Mouse (Mus musculus): ENCODE data around the gene Ptn. TPM values are rescaled to one million over a fixed set of nuclear protein-coding genes. Genes with fewer than 3 reads are reported as not detected.
"Not testable (repeated sequence)": the region's sequence is repeated elsewhere in the genome, so short reads cannot be mapped to it uniquely, and the experiment has no call there.

Gene Ptn
- polyA plus RNA-seq, 1 experiment from 2014 or later = 174 TPM

DNA sequence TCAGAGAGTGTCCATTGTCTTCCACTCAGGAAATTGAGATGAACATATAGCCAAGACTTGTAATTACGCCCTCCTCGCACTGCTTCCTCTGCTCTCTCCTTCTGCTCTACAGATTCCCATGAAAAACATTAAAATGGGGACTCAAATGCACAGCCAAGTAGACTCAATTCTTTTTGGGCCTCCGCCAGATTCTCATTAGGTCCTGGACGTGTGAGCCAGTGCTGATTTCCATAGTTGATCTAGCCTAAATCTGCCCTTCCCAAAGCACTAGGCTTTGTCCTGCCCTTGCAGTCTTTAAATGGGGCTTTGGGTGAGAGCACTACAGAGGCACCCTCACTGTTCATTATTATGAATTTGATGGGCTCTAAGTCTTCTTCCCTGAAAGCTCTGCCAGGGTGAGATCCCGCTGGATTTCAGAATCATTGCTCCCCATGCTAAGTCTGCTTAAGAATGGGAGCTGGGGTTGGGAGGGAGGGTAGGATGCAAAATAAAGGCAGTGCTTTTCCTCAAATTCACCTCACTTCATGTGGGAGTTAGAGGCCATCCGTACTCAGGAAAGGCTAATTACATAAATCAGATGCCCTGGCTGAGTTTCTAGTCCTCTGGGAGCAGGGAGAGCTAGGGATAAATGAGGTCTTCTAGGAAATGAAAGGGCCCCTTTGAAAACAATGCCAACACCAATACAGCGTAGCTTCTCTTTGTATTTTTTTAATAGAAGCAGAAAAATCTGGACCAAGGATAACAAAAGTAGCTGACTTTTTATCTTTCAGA lies 32.3 kb downstream of the Ptn start:
- DNase-seq (ENCODE audit: low spot score) = no peak
- Histone ChIP-seq H3K36me3 (peaks cover 17% of the 10 kb centered on the region; the same call in 1 of the 2 replicates), H3K27ac (replicated peaks) (0 out of 2 replicates have a peak overlapping the region, but pooled peaks have one; percentile 33), H3K9me3 (replicated peaks) (no peaks in the 10 kb centered on the region), H3K4me3 (no peak overlapping the region), H3K4me1 (peaks cover 74% of the 10 kb centered on the region), H3K27me3 (ENCODE audit: low read depth, poor library complexity, severe bottlenecking) (peaks cover 92% of the 10 kb centered on the region)
- WGBS = 44% methylated on average over 7 of the region's 7 CpGs

DNA sequence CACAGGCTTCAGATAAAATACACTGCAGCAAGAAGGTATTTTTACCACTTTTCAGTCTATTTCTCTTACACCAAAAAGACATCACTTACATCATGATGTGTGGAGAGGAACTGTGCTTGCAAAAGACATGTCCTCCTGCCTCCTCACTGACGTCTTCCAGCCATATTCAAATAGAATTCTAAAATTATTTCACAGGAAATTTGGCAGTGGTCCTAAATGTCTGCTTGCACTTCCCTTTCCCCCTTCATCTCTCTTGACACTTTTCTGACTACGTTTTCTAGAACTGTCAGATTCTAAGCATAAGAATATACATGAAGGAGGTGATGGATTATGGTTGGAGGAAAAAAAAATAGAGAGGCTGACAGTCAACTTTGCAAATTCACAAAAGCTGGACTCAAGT lies 33.0 kb downstream of the Ptn start:
- peaks cover 69% of the 10 kb centered on the region for H3K4me1 ChIP-seq
- no peak overlapping the region for H3K27ac ChIP-seq (replicated peaks)
- 58% methylated on average over 2 of the region's 2 CpGs for WGBS
- DNase-seq (ENCODE audit: low spot score) = no peak
- H3K36me3 ChIP-seq = peaks cover 18% of the 10 kb centered on the region
- no peak overlapping the region for H3K4me3 ChIP-seq
- no peaks in the 10 kb centered on the region for H3K9me3 ChIP-seq (replicated peaks)
- peaks cover 92% of the 10 kb centered on the region for H3K27me3 ChIP-seq (ENCODE audit: low read depth, poor library complexity, severe bottlenecking)

DNA sequence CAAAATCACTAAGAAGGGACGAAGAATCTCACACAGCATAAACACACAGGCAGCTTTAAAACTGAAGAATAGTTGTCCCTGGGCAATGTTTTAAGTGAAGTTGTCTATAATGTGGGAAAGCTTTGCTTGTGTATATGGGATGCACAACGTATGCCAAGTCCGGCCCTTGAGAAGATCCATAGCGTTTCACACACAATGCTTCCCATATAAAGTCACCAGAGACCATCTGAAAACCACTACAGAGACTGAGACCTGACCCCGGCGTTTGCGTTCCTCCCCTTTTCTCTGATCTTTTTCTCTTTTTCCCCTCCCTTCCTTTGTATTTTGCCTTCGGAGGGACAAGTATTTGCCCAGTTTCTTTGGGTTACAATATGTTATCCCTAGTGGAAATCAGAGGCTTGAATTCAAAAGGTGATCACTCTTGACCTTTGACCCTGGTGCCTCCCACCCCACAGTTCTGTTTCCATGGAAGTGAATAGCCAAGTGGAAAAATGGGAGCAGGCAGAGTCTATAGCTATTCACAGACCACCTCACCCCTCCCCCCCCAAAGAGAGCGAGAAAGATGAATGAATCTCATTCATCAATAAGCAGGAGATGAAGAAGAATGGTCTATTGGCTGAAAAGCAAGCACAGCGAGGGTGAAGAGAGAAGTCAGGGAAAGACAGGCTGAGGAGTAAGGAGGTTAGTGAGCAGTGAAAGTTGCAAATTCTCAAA lies 34.2 kb downstream of the Ptn start:
- H3K27me3 ChIP-seq (ENCODE audit: low read depth, poor library complexity, severe bottlenecking) = peaks cover 92% of the 10 kb centered on the region
- peak; percentile 89 for DNase-seq (ENCODE audit: low spot score)
- H3K9me3 ChIP-seq (replicated peaks) = no peaks in the 10 kb centered on the region
- H3K4me3 ChIP-seq = peak overlapping the region; percentile 24; the same call in 1 of the 2 replicates
- no peak overlapping the region for H3K27ac ChIP-seq (replicated peaks)
- peaks cover 21% of the 10 kb centered on the region for H3K36me3 ChIP-seq
- H3K4me1 ChIP-seq = peaks cover 79% of the 10 kb centered on the region
- 22% methylated on average over 10 of the region's 10 CpGs for WGBS

DNA sequence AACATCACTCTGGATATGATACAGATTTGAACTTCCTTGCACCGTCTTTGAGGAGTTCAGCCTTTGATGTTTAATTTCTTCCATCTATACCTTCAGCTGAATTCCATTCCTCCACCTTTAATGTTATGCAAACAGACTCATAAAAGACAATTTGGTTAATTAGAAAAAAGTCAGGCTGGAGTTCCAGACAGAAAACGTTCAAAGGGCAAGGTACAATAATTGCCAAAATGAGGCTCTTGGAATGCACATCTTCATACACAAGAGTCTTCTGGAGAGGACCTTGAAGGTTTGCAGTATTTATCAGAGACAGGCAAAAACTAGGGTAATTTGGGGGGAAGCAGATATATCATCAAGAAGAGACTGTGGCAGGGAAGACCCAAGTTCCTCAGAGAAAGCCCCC lies 37.5 kb downstream of the Ptn start:
- WGBS = 87% methylated on average over 2 of the region's 2 CpGs
- H3K36me3 ChIP-seq = peaks cover 25% of the 10 kb centered on the region

DNA sequence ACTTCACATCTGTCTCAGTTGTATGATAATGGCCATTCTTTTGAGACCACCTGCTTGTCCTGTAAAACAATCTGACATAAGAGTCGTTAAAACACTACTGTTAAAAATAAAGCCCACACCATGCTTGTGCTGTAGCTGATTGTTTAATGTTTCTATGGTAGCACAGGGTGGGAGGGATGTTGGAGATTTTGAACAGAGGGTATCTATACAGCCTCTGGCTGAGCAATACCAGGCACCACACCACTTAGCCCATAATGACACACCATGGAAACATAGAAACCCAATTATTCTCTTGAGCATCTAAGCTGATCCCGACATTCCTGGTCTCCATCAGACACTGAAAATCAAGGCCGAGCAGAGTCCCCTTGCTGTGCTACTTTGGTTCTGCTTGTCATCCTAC lies 41.0 kb downstream of the Ptn start:
- no peaks in the 10 kb centered on the region for H3K9me3 ChIP-seq (replicated peaks)
- peaks cover 93% of the 10 kb centered on the region for H3K27me3 ChIP-seq (ENCODE audit: low read depth, poor library complexity, severe bottlenecking)
- H3K27ac ChIP-seq (replicated peaks) = no peak overlapping the region
- no peak for DNase-seq (ENCODE audit: low spot score)
- peaks cover 22% of the 10 kb centered on the region for H3K4me1 ChIP-seq
- H3K36me3 ChIP-seq = peaks cover 44% of the 10 kb centered on the region
- WGBS = 84% methylated on average over 3 of the region's 3 CpGs
- H3K4me3 ChIP-seq = no peak overlapping the region

More for the DNA sequence above, 37.5 kb downstream of the Ptn start:
- H3K27me3 ChIP-seq (ENCODE audit: low read depth, poor library complexity, severe bottlenecking) = peaks cover 92% of the 10 kb centered on the region
- no peaks in the 10 kb centered on the region for H3K9me3 ChIP-seq (replicated peaks)
- no peak overlapping the region for H3K4me3 ChIP-seq
- H3K27ac ChIP-seq (replicated peaks) = no peak overlapping the region
- peaks cover 57% of the 10 kb centered on the region for H3K4me1 ChIP-seq
- DNase-seq (ENCODE audit: low spot score) = no peak

DNA sequence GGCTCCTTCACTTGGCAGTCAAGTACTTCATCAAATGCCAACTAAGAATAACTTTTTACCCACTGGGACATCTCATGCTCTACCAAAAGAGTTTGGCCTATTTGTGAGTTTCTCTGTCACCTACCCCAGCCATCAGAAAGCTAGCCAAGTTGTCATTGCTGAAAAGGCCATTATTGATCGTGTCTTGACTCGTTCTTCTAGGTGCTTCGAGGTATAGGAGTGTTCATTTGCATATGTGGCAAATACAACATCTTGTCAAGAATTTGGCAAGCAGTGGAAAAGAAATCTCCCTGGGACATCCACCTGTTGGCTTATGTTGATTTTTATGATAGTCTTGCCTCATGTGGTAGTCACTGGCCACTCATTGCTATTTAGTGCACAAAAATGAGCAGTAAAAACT lies 43.1 kb downstream of the Ptn start:
- DNase-seq (ENCODE audit: low spot score) = no peak
- H3K4me1 ChIP-seq = peaks cover 11% of the 10 kb centered on the region; the same call in 1 of the 2 replicates
- no peak overlapping the region for H3K27ac ChIP-seq (replicated peaks)
- 97% methylated on average over 3 of the region's 3 CpGs for WGBS
- no peaks in the 10 kb centered on the region for H3K9me3 ChIP-seq (replicated peaks)
- no peak overlapping the region for H3K4me3 ChIP-seq
- peaks cover 72% of the 10 kb centered on the region for H3K27me3 ChIP-seq (ENCODE audit: low read depth, poor library complexity, severe bottlenecking)
- H3K36me3 ChIP-seq = peaks cover 35% of the 10 kb centered on the region

DNA sequence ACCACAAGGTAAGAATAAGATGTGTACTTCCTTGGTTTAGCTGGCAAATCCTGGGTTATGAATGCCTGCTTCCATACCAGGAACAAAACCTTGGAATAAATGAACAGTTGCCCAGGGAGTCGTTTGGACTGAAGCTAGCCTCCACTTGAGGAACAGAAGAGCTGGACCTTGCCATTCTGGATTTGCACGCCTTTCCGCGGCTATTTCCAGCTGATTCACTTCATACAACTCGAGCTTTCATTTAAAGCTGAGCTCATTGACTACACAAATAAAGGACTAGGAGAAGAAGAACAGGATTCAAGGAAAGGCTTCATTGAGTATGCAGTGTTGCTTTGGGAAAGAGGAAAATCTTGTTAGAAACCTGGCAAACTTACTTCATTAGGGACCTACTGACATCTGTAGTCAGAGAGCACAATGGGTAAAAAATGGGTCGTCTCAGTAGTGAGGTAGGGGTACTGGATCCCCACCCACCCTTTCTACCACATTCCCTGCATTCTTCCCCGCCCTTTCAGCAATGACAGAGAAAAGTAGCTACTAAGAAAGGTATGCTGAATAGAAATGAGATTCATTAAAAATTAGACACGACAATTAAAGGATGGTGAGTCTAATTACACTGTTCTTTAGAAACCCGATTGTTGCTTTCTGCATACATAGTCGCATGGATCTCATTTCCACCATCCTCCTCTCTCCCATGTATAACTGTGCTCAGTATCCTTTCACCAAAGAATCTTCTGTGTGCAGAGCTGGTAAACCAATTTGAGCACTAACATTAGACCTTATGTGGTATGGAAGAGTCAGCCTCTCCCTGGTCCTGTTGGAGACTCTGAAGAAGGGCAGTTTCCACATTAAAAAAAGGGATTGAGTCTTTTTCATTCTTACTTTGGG lies 54.8 kb downstream of the Ptn start:
- no peaks in the 10 kb centered on the region for H3K27me3 ChIP-seq (ENCODE audit: low read depth, poor library complexity, severe bottlenecking)
- H3K36me3 ChIP-seq = peaks cover 6% of the 10 kb centered on the region
- no peaks in the 10 kb centered on the region for H3K9me3 ChIP-seq (replicated peaks)
- WGBS = 71% methylated on average over 10 of the region's 10 CpGs
- H3K4me3 ChIP-seq = no peak overlapping the region
- no peak overlapping the region for H3K27ac ChIP-seq (replicated peaks)
- H3K4me1 ChIP-seq = peaks cover 9% of the 10 kb centered on the region
- DNase-seq (ENCODE audit: low spot score) = no peak

DNA sequence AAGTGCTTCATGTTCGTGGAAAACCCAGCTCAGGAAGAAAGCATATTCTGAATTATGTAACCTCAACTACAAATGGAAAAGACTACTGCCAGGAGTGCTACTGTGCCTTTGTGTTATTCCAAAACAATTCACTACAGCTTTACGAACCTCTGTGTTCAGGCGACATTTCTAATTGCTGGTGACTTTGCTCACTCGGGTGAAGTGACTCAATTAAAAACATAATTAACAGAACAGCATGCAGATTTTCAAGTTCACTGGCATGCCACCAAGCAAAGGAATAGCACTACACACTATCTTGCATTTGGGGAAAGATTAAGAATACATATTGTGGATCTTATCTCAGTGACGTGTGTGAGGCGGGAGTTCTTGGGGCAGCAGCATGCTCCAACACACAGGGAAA lies 57.1 kb downstream of the Ptn start:
- H3K36me3 ChIP-seq = peaks cover 11% of the 10 kb centered on the region
- no peaks in the 10 kb centered on the region for H3K9me3 ChIP-seq (replicated peaks)
- H3K27me3 ChIP-seq (ENCODE audit: low read depth, poor library complexity, severe bottlenecking) = no peaks in the 10 kb centered on the region
- H3K4me3 ChIP-seq = no peak overlapping the region
- H3K27ac ChIP-seq (replicated peaks) = no peak overlapping the region
- WGBS = 90% methylated on average over 6 of the region's 6 CpGs
- no peak for DNase-seq (ENCODE audit: low spot score)
- H3K4me1 ChIP-seq = peaks cover 9% of the 10 kb centered on the region

DNA sequence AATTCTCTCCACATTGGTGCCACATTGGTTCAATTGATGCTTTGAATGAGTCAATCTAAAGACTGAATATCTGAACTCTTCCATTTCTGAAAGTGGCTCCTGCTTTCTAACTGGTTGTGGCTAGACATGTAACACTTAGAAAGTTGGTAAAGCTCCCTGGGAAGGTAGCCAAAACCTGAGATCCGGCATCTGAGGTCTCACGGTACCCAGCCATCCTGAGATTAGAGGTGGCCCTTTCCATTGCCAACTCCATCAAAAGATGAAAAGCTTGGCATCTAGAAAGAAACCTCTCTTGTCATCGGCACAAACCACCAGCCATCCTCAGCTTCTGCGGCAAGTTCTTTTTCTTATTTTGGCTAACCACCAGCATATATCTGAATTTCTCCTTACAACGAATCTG lies 70.2 kb downstream of the Ptn start:
- H3K4me3 ChIP-seq = no peak overlapping the region
- 93% methylated on average over 5 of the region's 5 CpGs for WGBS
- peaks cover 85% of the 10 kb centered on the region for H3K36me3 ChIP-seq
- H3K4me1 ChIP-seq = no peaks in the 10 kb centered on the region
- no peaks in the 10 kb centered on the region for H3K27me3 ChIP-seq (ENCODE audit: low read depth, poor library complexity, severe bottlenecking)
- DNase-seq (ENCODE audit: low spot score) = no peak
- H3K27ac ChIP-seq (replicated peaks) = no peak overlapping the region
- H3K9me3 ChIP-seq (replicated peaks) = no peaks in the 10 kb centered on the region

DNA sequence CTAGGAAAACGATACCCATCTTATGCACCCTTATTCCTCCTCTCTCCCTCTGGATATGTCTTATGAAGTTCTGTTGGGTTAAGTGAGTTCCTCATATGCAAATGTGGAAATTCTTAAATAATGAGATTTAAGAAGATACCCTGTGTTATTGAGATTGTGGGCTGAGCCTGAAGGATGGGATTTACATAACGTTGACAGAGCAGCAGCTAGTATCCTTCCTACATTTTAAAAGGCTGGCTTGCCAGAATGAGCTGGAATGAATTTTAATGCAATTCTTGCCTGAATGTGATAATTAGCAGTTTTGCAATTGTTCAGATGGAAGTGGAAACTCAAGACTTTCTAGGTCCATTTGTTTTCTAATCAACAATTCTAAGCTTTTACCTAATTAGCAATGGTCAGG lies 73.3 kb downstream of the Ptn start:
- H3K27me3 ChIP-seq (ENCODE audit: low read depth, poor library complexity, severe bottlenecking) = no peaks in the 10 kb centered on the region
- no peak for DNase-seq (ENCODE audit: low spot score)
- H3K4me1 ChIP-seq = no peaks in the 10 kb centered on the region
- peaks cover 88% of the 10 kb centered on the region for H3K36me3 ChIP-seq
- WGBS = 79% methylated on average over 2 of the region's 2 CpGs
- H3K27ac ChIP-seq (replicated peaks) = no peak overlapping the region
- H3K4me3 ChIP-seq = no peak overlapping the region
- peaks cover 21% of the 10 kb centered on the region for H3K9me3 ChIP-seq (replicated peaks)

DNA sequence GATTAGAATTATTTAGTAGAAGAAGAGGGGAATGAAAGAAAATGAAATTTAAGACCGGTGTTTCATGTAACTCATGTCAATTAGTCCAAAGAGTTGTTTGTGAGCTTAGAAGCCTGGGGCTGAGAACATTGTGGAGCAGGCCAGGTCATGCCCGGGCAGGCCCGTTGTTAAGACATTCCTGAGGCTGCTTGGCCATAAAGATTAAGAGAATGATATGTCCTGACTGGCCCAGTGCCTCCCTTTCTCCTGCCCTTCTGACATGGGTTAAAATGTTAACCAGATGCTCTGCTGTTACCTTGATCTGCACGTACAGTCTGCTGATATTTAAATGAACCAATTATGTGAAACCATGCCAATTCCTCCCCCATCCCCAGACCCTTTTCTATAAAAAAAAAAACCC lies 74.4 kb downstream of the Ptn start:
- not testable (repeated sequence) for H3K27me3 ChIP-seq (ENCODE audit: low read depth, poor library complexity, severe bottlenecking); H3K4me3 ChIP-seq; H3K27ac ChIP-seq (replicated peaks); H3K4me1 ChIP-seq; DNase-seq (ENCODE audit: low spot score)
- 80% methylated on average over 4 of the region's 4 CpGs for WGBS
- peaks cover 90% of the 10 kb centered on the region for H3K36me3 ChIP-seq
- H3K9me3 ChIP-seq (replicated peaks) = peaks cover 33% of the 10 kb centered on the region

DNA sequence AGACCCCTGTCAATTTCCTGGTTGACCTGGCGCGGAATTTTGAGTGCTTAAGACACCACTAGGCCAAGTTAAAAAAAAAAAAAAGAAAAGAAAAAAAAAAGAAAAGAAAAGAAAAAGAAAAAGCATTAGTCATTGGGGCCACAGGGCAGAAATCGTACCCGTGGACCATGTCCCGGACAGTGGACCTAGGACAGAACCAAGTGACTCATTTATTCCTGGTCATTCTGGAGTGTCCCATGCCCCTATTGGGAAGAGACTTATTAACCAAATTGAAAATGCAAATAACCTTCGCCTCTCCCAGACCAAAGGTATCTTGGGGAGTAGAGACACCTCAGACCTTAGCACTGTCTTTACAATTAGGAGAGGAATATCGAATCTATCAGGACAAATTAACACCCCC lies 80.2 kb downstream of the Ptn start:
- H3K27ac ChIP-seq (replicated peaks) = not testable (repeated sequence)
- WGBS = 95% methylated on average over 7 of the region's 7 CpGs

More for the DNA sequence above, 80.2 kb downstream of the Ptn start:
- Histone ChIP-seq H3K36me3 (peaks cover 78% of the 10 kb centered on the region), H3K9me3 (replicated peaks) (peaks cover 40% of the 10 kb centered on the region)
- H3K4me1 ChIP-seq; DNase-seq (ENCODE audit: low spot score); H3K27me3 ChIP-seq (ENCODE audit: low read depth, poor library complexity, severe bottlenecking); H3K4me3 ChIP-seq: not testable (repeated sequence)
